Mouse (Mus musculus) thymus, adult 2 months (tissue): ENCODE measurements around the gene Crabp2. TPM values are rescaled to one million over a fixed set of nuclear protein-coding genes. Genes with fewer than 3 reads are reported as not detected.
A peak's percentile ranks its signal among the peaks of the same experiment; 100 is the strongest.

Experiments
- DNase-seq: peaks from one replicate; pipeline ENCODE4 v3.0.0; 2021
- H3K27ac ChIP-seq: fragments of 200-500 bp; 2 replicates; pipeline ENCODE4 v1.5.1; 2012; ENCODE audit warnings: low read length, control low read depth; ENCODE audit not compliant: control insufficient read depth, insufficient read depth
- H3K27me3 ChIP-seq: fragments of 200-500 bp; 2 replicates; pipeline ENCODE4 v1.6.1; 2012; ENCODE audit warnings: mild to moderate bottlenecking, low read length, moderate library complexity, mixed read lengths; ENCODE audit not compliant: control insufficient read depth, insufficient read depth
- H3K36me3 ChIP-seq: fragments of 200-500 bp; 2 replicates; pipeline ENCODE4 v1.6.1; 2012; ENCODE audit warnings: mild to moderate bottlenecking, low read length, moderate library complexity; ENCODE audit not compliant: control insufficient read depth, insufficient read depth
- H3K4me1 ChIP-seq: fragments of 200-500 bp; replicated peaks from 2 replicates; pipeline ENCODE4 v1.6.1; 2012; ENCODE audit warnings: low read length; ENCODE audit not compliant: control insufficient read depth, insufficient read depth
- H3K4me3 ChIP-seq: fragments of 200-500 bp; 2 replicates; pipeline ENCODE4 v1.5.1; 2012; ENCODE audit warnings: mild to moderate bottlenecking, low read length, control low read depth, moderate library complexity; ENCODE audit not compliant: control insufficient read depth, insufficient read depth
- CTCF ChIP-seq: fragments of 200-500 bp; IDR thresholded peaks from 2 replicates; pipeline ENCODE4 v1.5.1; 2012; ENCODE audit warnings: mild to moderate bottlenecking, control low read depth, low read length, moderate library complexity, borderline replicate concordance; ENCODE audit not compliant: control insufficient read depth, poor library complexity, insufficient read depth; ENCODE audit errors: extremely low read depth
- POLR2A ChIP-seq: fragments of 200-500 bp; IDR thresholded peaks from 2 replicates; pipeline ENCODE4 v1.6.1; 2012; ENCODE audit warnings: mild to moderate bottlenecking, low read length, control low read depth, moderate library complexity; ENCODE audit not compliant: control insufficient read depth, poor library complexity, insufficient read depth; ENCODE audit errors: extremely low read depth
- WGBS: fragments of 180-500 bp; shearing (Covaris S2); methylation state at CpG from one replicate; pipeline ENCODE4 v1.1.7; 2018; 5-methylcytosine and 5-hydroxymethylcytosine counted together
- polyA plus RNA-seq: library from polyadenylated mRNA; depleted of rRNA; stranded (reverse); fragments of >200 nt; gene quantifications from 2 replicates; pipeline ENCODE4 v1.2.3, GENCODE M21; 2012

The Crabp2 gene
- polyA plus RNA-seq, 1 experiment: 1.6 TPM

GRCm38 (mm10) chr3:87906601-87906980 lies 41.9 kb upstream of the Crabp2 start:
- peaks cover 31% of the 10 kb centered on the region for H3K4me1 ChIP-seq
- TF ChIP-seq POLR2A: no peak
- TF ChIP-seq CTCF: no peak
- H3K27ac ChIP-seq: peak overlapping the region; percentile 40
- no peak for DNase-seq
- no peaks in the 10 kb centered on the region for H3K36me3 ChIP-seq
- under 1% methylated on average over 45 of the region's 47 CpGs for WGBS
- H3K27me3 ChIP-seq: no peaks in the 10 kb centered on the region
- H3K4me3 ChIP-seq: peak overlapping the region; percentile 100

- WGBS: under 1% methylated on average over 27 of the region's 27 CpGs
- Histone ChIP-seq H3K36me3 (no peaks in the 10 kb centered on the region), H3K27me3 (no peaks in the 10 kb centered on the region), H3K27ac (peak overlapping the region; percentile 9; the same call in 1 of the 2 replicates), H3K4me3 (peak overlapping the region; percentile 100), H3K4me1 (peaks cover 31% of the 10 kb centered on the region)
- TF ChIP-seq CTCF: no peak
- TF ChIP-seq POLR2A: no peak
- no peak for DNase-seq
Measured at GRCm38 (mm10) chr3:87906981-87907857, 41.2 kb upstream of the Crabp2 start.

- Histone ChIP-seq H3K4me1 (peaks cover 31% of the 10 kb centered on the region), H3K4me3 (peak overlapping the region; percentile 100), H3K27ac (peak overlapping the region; percentile 18; the same call in 1 of the 2 replicates), H3K36me3 (no peaks in the 10 kb centered on the region), H3K27me3 (no peaks in the 10 kb centered on the region)
- TF ChIP-seq POLR2A (no peak), CTCF (no peak)
- WGBS: 7% methylated on average over 1 of the region's 1 CpGs
- no peak for DNase-seq
Measured at GRCm38 (mm10) chr3:87907906-87908305, 40.6 kb upstream of the Crabp2 start.

GRCm38 (mm10) chr3:87909381-87909780 lies 39.1 kb upstream of the Crabp2 start:
- 98% methylated on average over 2 of the region's 2 CpGs for WGBS
- Histone ChIP-seq H3K27me3 (no peaks in the 10 kb centered on the region), H3K4me1 (peaks cover 31% of the 10 kb centered on the region), H3K27ac (no peak overlapping the region), H3K4me3 (no peak overlapping the region), H3K36me3 (peaks cover 3% of the 10 kb centered on the region; the same call in 1 of the 2 replicates)
- no peak for DNase-seq
- TF ChIP-seq POLR2A (no peak), CTCF (no peak)

- Histone ChIP-seq H3K27me3 (no peaks in the 10 kb centered on the region), H3K4me1 (peaks cover 31% of the 10 kb centered on the region), H3K36me3 (peaks cover 7% of the 10 kb centered on the region; the same call in 1 of the 2 replicates), H3K4me3 (no peak overlapping the region), H3K27ac (0 out of 2 replicates have a peak overlapping the region, but pooled peaks have one; percentile 2)
- no peak for TF ChIP-seq CTCF
- WGBS: 68% methylated on average over 4 of the region's 4 CpGs
- DNase-seq: no peak
Measured at GRCm38 (mm10) chr3:87909874-87910273, 38.6 kb upstream of the Crabp2 start.

- Histone ChIP-seq H3K4me3 (peak overlapping the region; percentile 30), H3K27ac (no peak overlapping the region; the same call in 1 of the 2 replicates), H3K36me3 (peaks cover 9% of the 10 kb centered on the region; the same call in 1 of the 2 replicates), H3K4me1 (peaks cover 31% of the 10 kb centered on the region), H3K27me3 (no peaks in the 10 kb centered on the region)
- TF ChIP-seq POLR2A (no peak), CTCF (no peak)
- DNase-seq: peak; percentile 19
- WGBS: 54% methylated on average over 12 of the region's 12 CpGs
Measured at GRCm38 (mm10) chr3:87910573-87911141, 37.8 kb upstream of the Crabp2 start.
